ENCODE assay signal across 11 mouse cellular contexts in genomic region chr13:53099771-53100682, GRCm38 (mm10).
DNase-seq lines count a peak whose midpoint lies in the region; ATAC-seq and TF ChIP-seq lines count a peak whose summit lies in the region.
"Had no signal": no experiment of that assay in that cellular context is flagged by ENCODE, and none has a peak within 500 bp of the region (broad histone marks: within the 10 kb centered on the region; RNA-seq: fewer than 3 reads in every experiment).

No protein-coding gene starts in this region.

- H3K9ac ChIP-seq in heart, adult 2 months (ENCODE audit: low read depth, low read length): no peak overlapping the region
- H3K9ac ChIP-seq in midbrain, embryonic 11.5 days (ENCODE audit: low read length): no peak overlapping the region
- H3K9ac ChIP-seq in stomach, embryonic 15.5 days: no peak overlapping the region

- no peaks in the 10 kb centered on the region for H3K79me2 ChIP-seq in heart, adult 2 months (replicated peaks; ENCODE audit: control insufficient read depth, insufficient read depth, low read length)

- H3K9me3 ChIP-seq in midbrain, embryonic 11.5 days (ENCODE audit: control insufficient read depth, low read length): no peaks in the 10 kb centered on the region
- H3K9me3 ChIP-seq in midbrain, embryonic 10.5 days (replicated peaks): no peaks in the 10 kb centered on the region
- H3K9me3 ChIP-seq in stomach, embryonic 15.5 days: no peaks in the 10 kb centered on the region

- TF ChIP-seq CTCF in heart, adult 2 months (IDR thresholded peaks at IDR 0.05): peak; percentile 40

- no peak overlapping the region for H3K4me2 ChIP-seq in midbrain, embryonic 11.5 days
- no peak overlapping the region for H3K4me2 ChIP-seq in stomach, embryonic 15.5 days

- no peak for TF ChIP-seq POLR2A in heart, adult 2 months (IDR thresholded peaks at IDR 0.05; ENCODE audit: insufficient read depth, low read depth, low read length)

- H3K4me1 ChIP-seq in heart, adult 2 months (ENCODE audit: control insufficient read depth, insufficient read depth, low read length): no peaks in the 10 kb centered on the region
- no peaks in the 10 kb centered on the region for H3K4me1 ChIP-seq in midbrain, embryonic 11.5 days (ENCODE audit: control insufficient read depth, insufficient read depth, low read length)
- H3K4me1 ChIP-seq in midbrain, embryonic 10.5 days: 0 out of 2 replicates have a peak, but pooled peaks cover 2% of the 10 kb centered on the region
- H3K4me1 ChIP-seq in stomach, embryonic 15.5 days: no peaks in the 10 kb centered on the region

- no peak overlapping the region for H3K4me3 ChIP-seq in heart, adult 2 months
- no peak overlapping the region for H3K4me3 ChIP-seq in midbrain, embryonic 11.5 days (ENCODE audit: low read depth, low read length)
- H3K4me3 ChIP-seq in midbrain, embryonic 10.5 days: no peak overlapping the region
- H3K4me3 ChIP-seq in stomach, embryonic 15.5 days (replicated peaks): no peak overlapping the region

- no peak for TF ChIP-seq EP300 in heart, adult 2 months (IDR thresholded peaks at IDR 0.05; ENCODE audit: insufficient read depth, low read depth, low read length)

- intact Hi-C loops in heart, adult 2 months (cut with DNase I): loop anchor here (5.0 kb wide), 2 partner anchors 103 to 118 kb away; partner anchors contain the start of gene Nfil3

- no peak overlapping the region for H3K27ac ChIP-seq in heart, adult 2 months
- no peak overlapping the region for H3K27ac ChIP-seq in midbrain, embryonic 11.5 days (ENCODE audit: low read depth, low read length)
- no peak overlapping the region for H3K27ac ChIP-seq in midbrain, embryonic 10.5 days (replicated peaks)
- H3K27ac ChIP-seq in stomach, embryonic 15.5 days: peak overlapping the region; percentile 42; the same call in 1 of the 2 replicates
- H3K27ac ChIP-seq: macrophage had no signal

- H3K27me3 ChIP-seq in heart, adult 2 months (ENCODE audit: control insufficient read depth, insufficient read depth, low read length): no peaks in the 10 kb centered on the region
- no peaks in the 10 kb centered on the region for H3K27me3 ChIP-seq in midbrain, embryonic 11.5 days (ENCODE audit: control insufficient read depth, insufficient read depth, low read length)
- H3K27me3 ChIP-seq in midbrain, embryonic 10.5 days (ENCODE audit: low read depth, poor library complexity, severe bottlenecking): peaks cover 6% of the 10 kb centered on the region; the same call in 1 of the 2 replicates
- H3K27me3 ChIP-seq in stomach, embryonic 15.5 days (replicated peaks): 0 out of 2 replicates have a peak, but pooled peaks cover 5% of the 10 kb centered on the region

- 0 out of 2 replicates have a peak, but pooled peaks have one; percentile 33 for ATAC-seq in midbrain, embryonic 11.5 days (ENCODE audit: low FRiP score)
- ATAC-seq in granulocyte monocyte progenitor cell, adult 5-6 weeks (replicated peaks; ENCODE audit: poor library complexity, severe bottlenecking): peak; percentile 33; the same call in 1 of the 2 replicates
- peak; percentile 42; the same call in 1 of the 2 replicates for ATAC-seq in stomach, embryonic 15.5 days (ENCODE audit: insufficient read depth, low FRiP score, low read depth)

- WGBS in heart, adult 2 months: 35% methylated on average over 17 of the region's 17 CpGs
- WGBS in midbrain, embryonic 11.5 days: 58% methylated on average over 17 of the region's 17 CpGs
- 71% methylated on average over 17 of the region's 17 CpGs for WGBS in midbrain, embryonic 10.5 days
- WGBS in stomach, embryonic 15.5 days: 22% methylated on average over 17 of the region's 17 CpGs

- DNase-seq in heart, adult 2 months: no peak
- no peak for DNase-seq in heart, adult 11 months
- DNase-seq in midbrain, embryonic 11.5 days (ENCODE audit: low spot score, missing footprints): no peak
- DNase-seq in midbrain, embryonic 10.5 days (ENCODE audit: low spot score): no peak
- DNase-seq in thymus, postnatal 14 days: no peak
- no peak for DNase-seq in gastrocnemius, postnatal 10 days
- DNase-seq: cerebellum, adult 11-12 months had no signal

- no peaks in the 10 kb centered on the region for H3K36me3 ChIP-seq in heart, adult 2 months (ENCODE audit: control insufficient read depth, insufficient read depth, low read length)
- no peaks in the 10 kb centered on the region for H3K36me3 ChIP-seq in midbrain, embryonic 11.5 days (ENCODE audit: control insufficient read depth, insufficient read depth, low read length)
- H3K36me3 ChIP-seq in midbrain, embryonic 10.5 days: no peaks in the 10 kb centered on the region
- H3K36me3 ChIP-seq in stomach, embryonic 15.5 days: no peaks in the 10 kb centered on the region
- H3K36me3 ChIP-seq: G1E had no signal
